Mouse (Mus musculus) heart, embryonic 15.5 days (tissue): Measurements from ENCODE around the gene Ago4. TPM values are rescaled to one million over a fixed set of nuclear protein-coding genes. Genes with fewer than 3 reads are reported as not detected.

Source experiments
- ATAC-seq: fragments of 200-750 bp; cut with Nextera tagmentation; replicated peaks from 2 replicates; pipeline ENCODE4 v1.8.0; 2017; ENCODE audit warnings: low read depth, moderate TSS enrichment; ENCODE audit not compliant: insufficient number of reproducible peaks, insufficient read depth, low FRiP score
- H3K27ac ChIP-seq: fragments of 300-500 bp; sonication (generic); 2 replicates; pipeline ENCODE4 v1.5.1; 2015; ENCODE audit warnings: mild to moderate bottlenecking, inconsistent platforms
- H3K27me3 ChIP-seq: fragments of 300-500 bp; sonication (generic); 2 replicates; pipeline ENCODE4 v1.6.1; 2015; ENCODE audit warnings: inconsistent platforms
- H3K36me3 ChIP-seq: fragments of 300-500 bp; sonication (generic); 2 replicates; pipeline ENCODE4 v1.6.1; 2015; ENCODE audit warnings: mild to moderate bottlenecking, inconsistent platforms
- H3K4me1 ChIP-seq: fragments of 300-500 bp; sonication (generic); replicated peaks from 2 replicates; pipeline ENCODE4 v1.6.1; 2015; ENCODE audit warnings: inconsistent platforms
- H3K4me2 ChIP-seq: fragments of 300-500 bp; sonication (generic); 2 replicates; pipeline ENCODE4 v1.6.1; 2015; ENCODE audit warnings: inconsistent platforms, mild to moderate bottlenecking, moderate library complexity
- H3K4me3 ChIP-seq: fragments of 300-500 bp; sonication (generic); 2 replicates; pipeline ENCODE4 v1.5.1; 2015; ENCODE audit warnings: mild to moderate bottlenecking, inconsistent platforms
- H3K9ac ChIP-seq: fragments of 300-500 bp; sonication (generic); 2 replicates; pipeline ENCODE4 v1.6.1; 2015; ENCODE audit warnings: mild to moderate bottlenecking, inconsistent platforms
- H3K9me3 ChIP-seq: fragments of 300-500 bp; sonication (generic); replicated peaks from 2 replicates; pipeline ENCODE4 v1.6.1; 2016; ENCODE audit warnings: inconsistent platforms
- WGBS: fragments of 180-500 bp; shearing (Covaris S2); methylation state at CpG from one replicate; pipeline ENCODE4 v1.1.7; 2015; ENCODE audit warnings: mixed read lengths; 5-methylcytosine and 5-hydroxymethylcytosine counted together
- polyA plus RNA-seq: library from polyadenylated mRNA; unstranded; fragments of >200 nt; fragmentation: Nextera tagmentation; extraction: Ambion mirVana; gene quantifications from 2 replicates; pipeline ENCODE4 v1.2.1, GENCODE M21; 2015

Ago4 gene
- polyA plus RNA-seq, 1 experiment from 2014 or later = 0.97 TPM

DNA sequence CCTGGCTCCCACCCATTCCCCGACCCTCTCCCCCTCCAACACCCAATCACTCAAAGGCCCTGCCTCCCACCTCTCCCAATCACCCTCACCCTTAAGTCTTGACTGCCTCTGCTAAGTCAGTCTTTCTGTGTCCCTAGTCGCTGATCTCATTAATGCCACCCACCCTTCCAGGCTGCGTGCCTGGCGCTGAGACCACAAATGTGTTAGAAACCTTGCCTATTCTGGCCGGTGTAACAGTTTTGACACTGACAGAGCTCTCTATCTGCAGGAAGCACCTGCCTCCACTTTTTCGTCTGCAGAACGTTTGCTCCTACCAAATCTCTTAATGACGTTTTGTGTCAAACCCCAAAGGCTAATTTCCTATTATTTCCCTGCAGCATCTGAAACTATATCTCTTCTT lies 64.3 kb downstream of the Ago4 start:
- H3K27ac ChIP-seq = no peak overlapping the region
- no peaks in the 10 kb centered on the region for H3K36me3 ChIP-seq
- peak overlapping the region; percentile 87 for H3K4me2 ChIP-seq
- H3K4me1 ChIP-seq = peaks cover 34% of the 10 kb centered on the region
- H3K27me3 ChIP-seq = no peaks in the 10 kb centered on the region
- no peaks in the 10 kb centered on the region for H3K9me3 ChIP-seq
- no peak overlapping the region for H3K9ac ChIP-seq
- peak overlapping the region; percentile 85 for H3K4me3 ChIP-seq
- ATAC-seq = no peak
- 6% methylated on average over 8 of the region's 8 CpGs for WGBS

DNA sequence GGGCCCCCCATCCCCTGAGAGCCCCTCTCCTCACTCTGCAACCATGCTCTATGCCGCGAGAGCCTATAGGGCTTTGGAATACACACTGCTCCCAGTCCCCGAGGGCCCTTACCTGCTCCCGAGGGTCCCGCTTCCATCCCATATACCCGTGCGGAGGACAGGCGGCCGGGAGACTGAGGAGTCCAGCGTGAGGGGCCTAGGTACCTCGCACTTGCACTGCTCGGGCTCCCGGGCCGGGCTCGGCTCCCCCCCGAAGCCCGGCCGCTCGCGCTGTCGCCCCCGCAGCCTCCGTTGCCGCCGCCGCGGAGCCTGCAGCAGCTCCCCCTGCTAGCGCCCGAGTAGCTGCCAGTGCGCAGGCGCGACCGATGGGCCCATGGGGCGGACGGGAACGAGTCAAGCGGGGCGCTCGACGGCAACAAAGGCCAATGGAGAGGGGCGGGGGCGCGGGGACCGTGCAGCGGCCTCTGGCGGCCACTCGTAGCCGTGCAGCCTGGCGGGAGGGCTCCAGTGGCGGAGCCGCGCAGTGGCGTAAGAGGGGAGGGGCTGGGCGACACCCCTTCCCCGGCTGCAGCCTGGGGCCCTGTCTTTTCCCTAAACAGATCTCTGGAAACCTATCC lies 64.9 kb downstream of the Ago4 start, which contains the start of gene Ago1:
Gene Ago1 (minus strand): TSS at position 299 of the 617 bp plus-strand sequence.
- Histone ChIP-seq H3K27ac (peak within 1 kb of the TSS; percentile 83), H3K9me3 (no peaks in the 10 kb centered on the region), H3K36me3 (no peaks in the 10 kb centered on the region), H3K4me2 (peak within 1 kb of the TSS; percentile 87), H3K9ac (peak within 1 kb of the TSS; percentile 85), H3K27me3 (no peaks in the 10 kb centered on the region), H3K4me3 (peak within 1 kb of the TSS; percentile 85), H3K4me1 (peaks cover 34% of the 10 kb centered on the region)
- WGBS = under 1% methylated on average over 55 of the region's 55 CpGs
- ATAC-seq = peak; percentile 86

DNA sequence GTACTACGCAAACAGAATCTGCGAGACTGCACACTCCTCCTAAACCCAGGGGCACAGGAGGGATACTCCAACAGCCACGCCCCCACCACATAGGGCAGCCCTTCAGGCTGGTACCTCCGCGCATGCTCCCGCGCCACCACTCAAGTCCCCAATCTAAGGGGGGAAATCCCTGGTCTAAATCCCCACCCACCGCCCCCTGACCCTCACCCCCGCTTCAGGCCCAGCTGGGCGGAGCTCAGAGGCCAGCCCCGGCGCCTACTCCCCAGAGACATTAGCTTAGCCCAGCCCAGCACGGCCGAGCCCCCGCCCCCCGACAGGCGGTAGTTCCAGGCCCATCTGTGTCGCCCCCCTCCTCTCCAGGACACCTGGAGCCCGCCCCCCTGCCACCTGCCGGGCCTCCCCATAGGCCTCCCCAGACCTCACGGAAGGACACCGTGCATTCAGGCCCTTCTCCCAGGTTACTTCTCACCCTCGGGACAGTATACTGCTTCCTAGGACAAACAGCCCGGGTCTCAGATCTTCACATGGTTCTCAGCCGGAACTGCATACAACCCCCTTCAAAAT lies 65.5 kb downstream of the Ago4 start:
- Histone ChIP-seq H3K4me3 (peak overlapping the region; percentile 85), H3K36me3 (no peaks in the 10 kb centered on the region), H3K27ac (peak overlapping the region; percentile 83), H3K4me2 (peak overlapping the region; percentile 87), H3K27me3 (no peaks in the 10 kb centered on the region), H3K9me3 (no peaks in the 10 kb centered on the region), H3K4me1 (peaks cover 34% of the 10 kb centered on the region), H3K9ac (peak overlapping the region; percentile 85)
- WGBS = 2% methylated on average over 25 of the region's 25 CpGs
- ATAC-seq = peak; percentile 70

DNA sequence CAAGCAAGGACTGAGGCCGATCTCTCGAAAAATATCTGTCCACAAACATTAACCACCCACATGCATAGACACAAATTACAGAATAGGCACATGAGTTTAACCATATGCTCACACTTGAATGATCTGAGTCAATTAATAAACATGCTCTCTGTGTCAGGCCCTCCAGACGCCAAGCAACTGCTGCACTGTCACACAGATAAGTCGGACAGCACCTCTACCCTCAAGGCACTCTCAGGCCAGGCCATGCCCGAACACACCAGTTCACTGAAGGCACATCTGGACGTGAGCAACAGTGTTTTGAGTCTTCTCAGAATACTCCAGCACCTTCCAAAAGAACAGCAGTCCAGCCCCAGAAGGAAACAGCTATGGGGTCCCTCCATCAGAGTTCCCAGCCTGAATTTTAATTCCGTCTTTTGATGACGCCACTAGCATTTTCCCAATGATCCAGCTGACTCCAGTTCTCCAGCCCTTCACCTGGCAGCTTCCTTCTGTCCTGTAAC lies 67.0 kb downstream of the Ago4 start:
- WGBS = 44% methylated on average over 8 of the region's 8 CpGs
- peaks cover 37% of the 10 kb centered on the region for H3K4me1 ChIP-seq
- peak overlapping the region; percentile 15; the same call in 1 of the 2 replicates for H3K4me2 ChIP-seq
- 0 out of 2 replicates have a peak overlapping the region, but pooled peaks have one; percentile 19 for H3K9ac ChIP-seq
- H3K27ac ChIP-seq = no peak overlapping the region
- H3K27me3 ChIP-seq = no peaks in the 10 kb centered on the region
- no peak overlapping the region for H3K4me3 ChIP-seq
- H3K36me3 ChIP-seq = no peaks in the 10 kb centered on the region
- H3K9me3 ChIP-seq = no peaks in the 10 kb centered on the region
- ATAC-seq = no peak

DNA sequence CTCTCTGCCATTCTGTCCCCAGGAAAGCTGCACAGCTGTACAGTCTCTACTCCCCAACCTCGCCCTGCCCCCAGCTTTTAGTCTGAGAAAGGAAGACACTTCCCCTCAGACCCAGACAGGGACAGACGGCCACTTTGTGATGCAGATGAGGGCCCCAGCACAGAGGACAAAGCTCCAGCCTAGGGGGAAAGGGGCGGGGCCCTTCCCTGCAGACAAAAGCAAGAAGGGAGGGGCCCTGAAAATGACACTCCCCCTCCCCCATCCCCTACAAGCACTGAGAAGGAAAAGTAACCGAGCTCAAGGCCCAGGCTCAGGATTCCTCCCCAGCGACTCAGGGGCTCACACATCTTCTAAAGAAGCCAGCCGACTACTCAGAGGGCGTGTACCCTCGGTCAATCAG lies 67.4 kb downstream of the Ago4 start:
- 23% methylated on average over 8 of the region's 8 CpGs for WGBS
- H3K36me3 ChIP-seq = no peaks in the 10 kb centered on the region
- H3K4me1 ChIP-seq = peaks cover 37% of the 10 kb centered on the region
- H3K9me3 ChIP-seq = no peaks in the 10 kb centered on the region
- H3K27ac ChIP-seq = no peak overlapping the region
- no peaks in the 10 kb centered on the region for H3K27me3 ChIP-seq
- H3K4me2 ChIP-seq = peak overlapping the region; percentile 15; the same call in 1 of the 2 replicates
- ATAC-seq = no peak
- H3K4me3 ChIP-seq = no peak overlapping the region
- H3K9ac ChIP-seq = 0 out of 2 replicates have a peak overlapping the region, but pooled peaks have one; percentile 19

DNA sequence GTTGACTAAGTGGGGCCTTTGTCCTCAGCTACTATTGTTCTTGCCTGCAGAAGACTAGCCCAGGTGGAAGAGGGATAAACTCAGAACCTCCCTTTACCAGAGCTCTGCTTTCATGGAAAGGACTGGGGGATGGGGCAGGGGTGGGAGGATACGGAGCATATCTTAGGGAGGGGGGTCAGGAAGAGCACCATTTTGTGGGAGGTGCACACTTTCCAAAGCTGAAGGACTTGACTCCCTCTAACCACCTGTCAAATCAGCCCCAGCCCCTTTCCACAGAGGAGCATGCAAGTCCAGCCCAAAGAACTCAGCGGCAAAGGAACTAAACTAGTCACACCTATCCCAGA lies 68.4 kb downstream of the Ago4 start:
- H3K27me3 ChIP-seq = no peaks in the 10 kb centered on the region
- ATAC-seq = no peak
- WGBS = 24% methylated on average over 2 of the region's 2 CpGs
- H3K4me3 ChIP-seq = no peak overlapping the region
- no peaks in the 10 kb centered on the region for H3K9me3 ChIP-seq
- no peak overlapping the region for H3K27ac ChIP-seq
- no peak overlapping the region for H3K4me2 ChIP-seq
- H3K4me1 ChIP-seq = peaks cover 37% of the 10 kb centered on the region
- H3K9ac ChIP-seq = no peak overlapping the region
- H3K36me3 ChIP-seq = peaks cover 1% of the 10 kb centered on the region; the same call in 1 of the 2 replicates

DNA sequence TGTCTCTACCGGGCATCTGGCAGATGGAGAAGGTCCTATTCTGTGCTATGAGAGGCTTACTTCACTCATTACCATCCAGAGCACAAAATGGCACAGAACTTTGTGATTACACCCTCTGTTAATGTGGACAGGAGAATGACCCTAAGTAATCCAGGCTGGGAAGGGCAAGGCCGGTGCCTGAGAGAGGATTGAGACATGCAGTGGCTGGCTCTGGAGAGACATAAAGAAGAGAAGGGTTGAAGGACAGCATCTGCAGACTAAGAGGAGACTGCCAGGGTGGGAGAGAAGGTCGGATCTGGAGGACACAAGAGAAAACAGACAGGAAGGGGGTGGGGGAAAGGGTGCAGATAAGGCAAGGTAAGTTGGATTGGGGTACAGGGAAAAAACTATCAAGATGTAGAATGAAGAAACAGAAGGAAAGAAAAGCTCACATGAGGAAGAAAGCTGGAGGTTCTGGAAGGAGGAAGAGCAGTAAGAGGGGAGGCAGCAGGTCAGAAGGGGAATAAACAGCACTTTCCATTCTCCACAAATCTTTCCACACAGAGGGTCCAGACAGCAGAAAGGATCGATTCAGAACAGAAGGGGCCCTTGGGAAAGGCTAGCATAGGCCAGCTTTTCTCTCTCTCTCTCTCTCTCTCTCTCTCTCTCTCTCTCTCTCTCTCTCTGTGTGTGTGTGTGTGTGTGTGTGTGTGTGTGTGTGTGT lies 68.9 kb downstream of the Ago4 start:
- Histone ChIP-seq H3K4me3 (no peak overlapping the region), H3K9ac (no peak overlapping the region), H3K36me3 (peaks cover 6% of the 10 kb centered on the region; the same call in 1 of the 2 replicates), H3K4me2 (no peak overlapping the region), H3K27me3 (no peaks in the 10 kb centered on the region), H3K27ac (no peak overlapping the region), H3K4me1 (peaks cover 37% of the 10 kb centered on the region), H3K9me3 (no peaks in the 10 kb centered on the region)
- WGBS = 42% methylated on average over 4 of the region's 4 CpGs
- no peak for ATAC-seq

DNA sequence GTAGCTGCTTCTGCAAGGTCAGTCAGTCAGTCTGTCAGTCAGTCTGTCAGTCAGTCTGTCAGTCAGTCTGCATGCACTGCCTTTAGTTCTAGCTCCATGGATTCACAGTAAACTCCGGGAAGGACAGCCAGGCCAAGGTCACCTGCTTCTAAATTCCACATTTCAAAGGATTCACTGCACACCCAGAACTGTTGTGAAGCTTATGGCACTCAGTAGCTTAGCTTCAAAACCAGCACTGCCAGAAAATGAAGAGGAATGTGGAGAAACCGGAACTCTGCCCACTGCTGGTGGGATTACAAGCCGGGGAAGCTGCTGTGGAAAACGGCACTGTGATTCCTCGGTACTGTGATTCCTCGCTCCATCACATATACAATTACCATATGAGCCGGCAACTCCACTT lies 77.8 kb downstream of the Ago4 start:
- H3K27ac ChIP-seq = no peak overlapping the region
- 88% methylated on average over 7 of the region's 7 CpGs for WGBS
- H3K27me3 ChIP-seq = no peaks in the 10 kb centered on the region
- no peaks in the 10 kb centered on the region for H3K4me1 ChIP-seq
- H3K36me3 ChIP-seq = peaks cover 67% of the 10 kb centered on the region
- no peak overlapping the region for H3K4me2 ChIP-seq
- no peak for ATAC-seq
- H3K4me3 ChIP-seq = no peak overlapping the region
- H3K9me3 ChIP-seq = no peaks in the 10 kb centered on the region
- H3K9ac ChIP-seq = no peak overlapping the region

DNA sequence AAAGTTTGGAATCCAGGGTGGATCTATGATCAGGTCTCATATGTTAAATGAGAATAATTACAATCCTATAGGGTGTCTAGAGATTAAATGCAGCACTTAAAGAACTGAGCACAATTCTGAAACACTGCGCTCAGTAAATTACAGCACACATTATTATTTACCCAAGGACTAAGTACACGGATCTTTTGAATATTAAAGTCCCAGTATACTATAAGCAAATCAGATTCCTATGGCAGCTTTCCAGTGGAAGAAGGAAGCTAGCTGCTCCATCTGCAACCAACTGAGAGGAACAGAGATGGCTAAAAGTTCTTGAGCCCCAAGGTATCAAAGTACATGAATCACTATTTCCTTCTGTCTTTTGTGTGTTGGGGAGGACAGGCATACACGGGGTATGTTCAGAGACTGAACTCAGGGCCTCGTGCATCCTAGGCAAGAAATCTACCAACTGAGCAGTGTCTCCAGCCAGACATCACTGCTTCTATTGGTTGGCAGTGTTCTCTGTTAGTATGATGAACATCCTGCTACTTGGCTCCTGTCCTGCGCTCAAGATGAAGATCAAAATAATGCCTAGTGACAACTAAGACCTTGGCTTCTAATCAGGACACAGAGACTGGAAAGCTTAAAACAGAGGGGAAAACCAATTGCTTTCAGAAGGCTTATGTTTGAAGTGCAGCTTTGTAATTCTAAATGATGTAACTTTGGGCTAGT lies 78.6 kb downstream of the Ago4 start:
- Histone ChIP-seq H3K4me3 (no peak overlapping the region), H3K4me2 (no peak overlapping the region), H3K27me3 (no peaks in the 10 kb centered on the region), H3K9ac (no peak overlapping the region), H3K4me1 (no peaks in the 10 kb centered on the region), H3K27ac (no peak overlapping the region), H3K9me3 (no peaks in the 10 kb centered on the region), H3K36me3 (peaks cover 69% of the 10 kb centered on the region)
- no peak for ATAC-seq
- WGBS = 85% methylated on average over 5 of the region's 5 CpGs

DNA sequence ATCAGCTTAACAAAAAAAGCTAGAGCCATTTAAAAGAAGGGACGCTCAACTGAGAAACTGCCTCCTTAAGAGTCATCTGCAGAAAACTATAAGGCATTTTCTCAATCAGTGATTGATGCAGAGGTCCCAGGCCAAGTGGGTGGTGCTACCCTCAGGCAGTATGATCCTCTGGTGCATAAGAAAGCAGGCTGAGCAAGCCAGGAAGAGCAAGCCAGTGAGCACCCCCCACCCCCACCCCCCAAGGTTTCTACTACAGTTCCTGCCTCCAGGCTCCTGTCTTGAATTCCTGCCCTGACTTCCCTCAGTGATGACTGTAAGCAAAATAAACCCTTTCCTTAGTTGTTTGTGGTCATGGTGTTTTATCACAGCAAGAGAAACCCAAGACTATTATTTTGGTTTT lies 83.0 kb downstream of the Ago4 start:
- ATAC-seq = no peak
- no peaks in the 10 kb centered on the region for H3K27me3 ChIP-seq
- H3K36me3 ChIP-seq = peaks cover 52% of the 10 kb centered on the region
- no peak overlapping the region for H3K27ac ChIP-seq
- H3K4me3 ChIP-seq = no peak overlapping the region
- H3K4me1 ChIP-seq = no peaks in the 10 kb centered on the region
- 92% methylated on average over 1 of the region's 1 CpGs for WGBS
- no peak overlapping the region for H3K9ac ChIP-seq
- no peak overlapping the region for H3K4me2 ChIP-seq
- no peaks in the 10 kb centered on the region for H3K9me3 ChIP-seq

DNA sequence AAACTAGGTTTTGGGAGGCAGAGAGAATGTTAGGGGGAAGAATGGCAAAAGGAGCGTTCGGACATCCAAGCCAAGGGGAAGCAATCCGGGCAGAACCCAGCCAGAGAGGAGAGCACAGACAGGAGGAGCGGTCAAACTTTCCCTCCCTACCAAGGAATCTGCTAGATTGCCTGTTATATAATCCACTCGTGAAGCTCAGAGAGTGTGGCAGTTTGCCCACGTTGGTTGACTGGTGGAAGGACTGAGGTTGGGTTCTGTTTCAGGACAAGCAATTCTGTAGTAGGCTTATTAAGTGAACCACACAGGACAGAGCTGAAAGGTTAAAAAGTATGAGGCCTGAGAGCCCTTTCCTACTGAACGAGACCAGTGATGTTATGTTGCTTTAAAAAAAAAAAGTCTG lies 86.1 kb downstream of the Ago4 start:
- Histone ChIP-seq H3K4me1 (peaks cover 6% of the 10 kb centered on the region), H3K9ac (no peak overlapping the region), H3K9me3 (no peaks in the 10 kb centered on the region), H3K36me3 (peaks cover 36% of the 10 kb centered on the region), H3K27me3 (no peaks in the 10 kb centered on the region), H3K27ac (no peak overlapping the region), H3K4me3 (no peak overlapping the region), H3K4me2 (no peak overlapping the region)
- WGBS = 85% methylated on average over 7 of the region's 7 CpGs
- no peak for ATAC-seq
